Mouse (Mus musculus) embryonic fibroblast, embryonic 13.5 days (primary cell): ENCODE measurements around the gene Dbn1.

Source experiments
- CTCF ChIP-seq: IDR thresholded peaks from 2 replicates; pipeline ENCODE4 v1.5.1; 2011; ENCODE audit warnings: mild to moderate bottlenecking, control low read depth, low read length, moderate library complexity, borderline replicate concordance; ENCODE audit not compliant: insufficient read depth
- POLR2A ChIP-seq: IDR thresholded peaks from 2 replicates; pipeline ENCODE4 v1.6.1; 2011; ENCODE audit warnings: low read depth, mild to moderate bottlenecking, control low read depth, low read length, moderate library complexity

DNA sequence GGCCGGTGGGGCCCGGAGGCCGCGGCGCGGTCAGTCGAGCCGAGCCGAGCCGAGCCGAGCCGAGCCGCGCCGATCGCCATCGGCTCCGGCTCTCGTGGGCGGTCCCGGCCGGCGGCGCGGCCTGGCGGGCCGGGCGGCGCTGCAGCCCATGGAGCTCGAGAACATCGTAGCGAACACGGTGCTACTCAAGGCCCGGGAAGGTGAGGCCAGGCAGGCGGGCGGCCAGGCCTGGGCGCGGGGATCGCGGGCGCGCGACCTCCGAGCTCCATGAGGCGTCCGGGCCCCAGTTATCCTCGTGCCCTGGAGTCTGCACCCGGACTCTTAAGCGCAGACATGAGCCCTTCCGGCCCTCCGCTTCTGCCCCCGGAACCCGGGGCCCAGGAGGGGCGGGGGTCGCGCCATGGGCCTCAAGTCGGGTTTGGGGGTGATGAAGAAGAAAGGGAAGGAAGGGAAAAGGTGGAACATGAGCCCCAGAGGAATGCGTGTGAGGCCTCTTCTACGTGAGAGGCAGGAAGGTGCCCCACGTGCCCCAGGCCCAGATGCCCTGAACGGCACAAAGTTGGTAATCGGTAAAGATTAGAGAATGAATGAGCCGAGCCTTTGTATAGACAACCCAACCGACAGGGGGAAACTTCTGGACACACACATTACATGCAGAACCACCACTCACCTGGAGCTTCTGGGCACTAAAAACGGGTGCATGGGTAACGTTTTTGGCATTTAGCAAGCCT, 42.4 kb downstream of the Dbn1 start:
- no peak for TF ChIP-seq CTCF
- TF ChIP-seq POLR2A, result no peak; the same call in 1 of the 2 replicates
